Mouse (Mus musculus): ENCODE results near the gene H2al1d. TPM values are rescaled to one million over a fixed set of nuclear protein-coding genes. Genes with fewer than 3 reads are reported as not detected.
"Not testable (repeated sequence)": the region's sequence is repeated elsewhere in the genome, so short reads cannot be mapped to it uniquely, and the experiment has no call there.

H2al1d gene
- polyA plus RNA-seq (2015; fragmentation: Nextera tagmentation; extraction: Ambion mirVana) = not detected in 2 replicates

GRCm38 (mm10) chrX:11308524-11308923 lies at the start of gene H2al1d:
H2al1d (plus strand) TSS chrX:11308824.
- WGBS = no CpG with 5 or more reads among the region's 6 CpGs
- not testable (repeated sequence) for H3K4me2 ChIP-seq (replicated peaks; ENCODE audit: low read depth, low read length); ATAC-seq

DNA sequence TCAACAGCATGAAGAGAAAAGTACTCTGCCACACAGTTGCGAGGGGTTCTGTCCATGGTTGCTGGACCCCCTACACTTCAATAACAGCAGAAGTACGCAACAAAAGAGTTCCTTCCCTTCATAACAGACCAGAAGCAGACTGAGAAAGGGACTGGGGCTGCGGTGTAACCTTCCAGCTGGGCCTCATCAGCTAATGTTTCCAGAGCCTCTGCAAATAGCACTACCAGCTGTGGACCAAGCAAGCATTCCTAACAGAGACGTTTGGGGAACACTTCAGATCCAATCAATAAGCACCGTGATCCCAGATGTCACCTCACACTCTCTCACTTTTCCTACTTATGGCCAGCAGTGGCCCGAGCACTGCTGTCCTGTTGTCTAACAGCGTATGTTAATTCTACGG lies 43.7 kb upstream of the H2al1d start:
- ATAC-seq = no peak
- Histone ChIP-seq H3K4me2 (replicated peaks; ENCODE audit: low read depth, low read length) (no peak overlapping the region), H3K27me3 (replicated peaks; ENCODE audit: insufficient read depth, low read length) (no peaks in the 10 kb centered on the region), H3K4me3 (ENCODE audit: low read depth, low read length) (no peak overlapping the region), H3K9ac (replicated peaks; ENCODE audit: low read depth) (no peak overlapping the region), H3K36me3 (ENCODE audit: insufficient read depth, low read length) (no peaks in the 10 kb centered on the region), H3K27ac (ENCODE audit: low read length) (no peak overlapping the region), H3K4me1 (ENCODE audit: insufficient read depth, low read depth, low read length) (no peaks in the 10 kb centered on the region), H3K9me3 (ENCODE audit: low read length) (no peaks in the 10 kb centered on the region)
- TF ChIP-seq CTCF (IDR thresholded peaks at IDR 0.05) = no peak
- TF ChIP-seq EP300 (IDR thresholded peaks at IDR 0.05) = no peak
- 57% methylated on average over 8 of the region's 8 CpGs for WGBS
- DNase-seq (ENCODE audit: low spot score) = peak; percentile 6

More at GRCm38 (mm10) chrX:11308524-11308923, at the start of gene H2al1d:
- not testable (repeated sequence) for H3K36me3 ChIP-seq (ENCODE audit: insufficient read depth, low read length); H3K9ac ChIP-seq (replicated peaks; ENCODE audit: low read depth); H3K4me3 ChIP-seq (ENCODE audit: low read depth, low read length); H3K27me3 ChIP-seq (replicated peaks; ENCODE audit: insufficient read depth, low read length); H3K27ac ChIP-seq (ENCODE audit: low read length); H3K9me3 ChIP-seq (ENCODE audit: low read length); H3K4me1 ChIP-seq (ENCODE audit: insufficient read depth, low read depth, low read length); DNase-seq (ENCODE audit: low spot score)

- no peak for ATAC-seq
- Histone ChIP-seq H3K9ac (replicated peaks; ENCODE audit: low read depth) (no peak overlapping the region), H3K9me3 (ENCODE audit: low read length) (no peaks in the 10 kb centered on the region), H3K27ac (ENCODE audit: low read length) (no peak overlapping the region), H3K36me3 (ENCODE audit: insufficient read depth, low read length) (no peaks in the 10 kb centered on the region), H3K27me3 (replicated peaks; ENCODE audit: insufficient read depth, low read length) (no peaks in the 10 kb centered on the region), H3K4me1 (ENCODE audit: insufficient read depth, low read depth, low read length) (no peaks in the 10 kb centered on the region), H3K4me2 (replicated peaks; ENCODE audit: low read depth, low read length) (no peak overlapping the region), H3K4me3 (ENCODE audit: low read depth, low read length) (no peak overlapping the region)
- WGBS = 46% methylated on average over 7 of the region's 7 CpGs
- peak; percentile 8 for DNase-seq (ENCODE audit: low spot score)
- TF ChIP-seq CTCF (IDR thresholded peaks at IDR 0.05) = no peak
- TF ChIP-seq EP300 (IDR thresholded peaks at IDR 0.05) = no peak
These were observed 40.8 kb upstream of the H2al1d start for GRCm38 (mm10) chrX:11267791-11268190.

- no peak for DNase-seq (ENCODE audit: low spot score)
- Histone ChIP-seq H3K9me3 (ENCODE audit: low read length) (no peaks in the 10 kb centered on the region), H3K4me1 (ENCODE audit: insufficient read depth, low read depth, low read length) (no peaks in the 10 kb centered on the region), H3K27me3 (replicated peaks; ENCODE audit: insufficient read depth, low read length) (no peaks in the 10 kb centered on the region), H3K27ac (ENCODE audit: low read length) (no peak overlapping the region), H3K4me2 (replicated peaks; ENCODE audit: low read depth, low read length) (no peak overlapping the region), H3K9ac (replicated peaks; ENCODE audit: low read depth) (no peak overlapping the region), H3K36me3 (ENCODE audit: insufficient read depth, low read length) (no peaks in the 10 kb centered on the region), H3K4me3 (ENCODE audit: low read depth, low read length) (no peak overlapping the region)
- ATAC-seq = no peak
- TF ChIP-seq CTCF (IDR thresholded peaks at IDR 0.05) (no peak), EP300 (IDR thresholded peaks at IDR 0.05) (no peak)
- WGBS = 86% methylated on average over 3 of the region's 3 CpGs
These were observed 39.5 kb upstream of the H2al1d start for GRCm38 (mm10) chrX:11269074-11269473.

GRCm38 (mm10) chrX:11273190-11273589 lies 35.4 kb upstream of the H2al1d start:
- no peak for DNase-seq (ENCODE audit: low spot score)
- Histone ChIP-seq H3K9me3 (ENCODE audit: low read length) (no peaks in the 10 kb centered on the region), H3K4me3 (ENCODE audit: low read depth, low read length) (no peak overlapping the region), H3K27ac (ENCODE audit: low read length) (no peak overlapping the region), H3K4me2 (replicated peaks; ENCODE audit: low read depth, low read length) (no peak overlapping the region), H3K27me3 (replicated peaks; ENCODE audit: insufficient read depth, low read length) (no peaks in the 10 kb centered on the region), H3K9ac (replicated peaks; ENCODE audit: low read depth) (no peak overlapping the region), H3K36me3 (ENCODE audit: insufficient read depth, low read length) (no peaks in the 10 kb centered on the region), H3K4me1 (ENCODE audit: insufficient read depth, low read depth, low read length) (no peaks in the 10 kb centered on the region)
- no peak for TF ChIP-seq EP300 (IDR thresholded peaks at IDR 0.05)
- no peak for TF ChIP-seq CTCF (IDR thresholded peaks at IDR 0.05)
- 55% methylated on average over 3 of the region's 3 CpGs for WGBS
- no peak for ATAC-seq

DNA sequence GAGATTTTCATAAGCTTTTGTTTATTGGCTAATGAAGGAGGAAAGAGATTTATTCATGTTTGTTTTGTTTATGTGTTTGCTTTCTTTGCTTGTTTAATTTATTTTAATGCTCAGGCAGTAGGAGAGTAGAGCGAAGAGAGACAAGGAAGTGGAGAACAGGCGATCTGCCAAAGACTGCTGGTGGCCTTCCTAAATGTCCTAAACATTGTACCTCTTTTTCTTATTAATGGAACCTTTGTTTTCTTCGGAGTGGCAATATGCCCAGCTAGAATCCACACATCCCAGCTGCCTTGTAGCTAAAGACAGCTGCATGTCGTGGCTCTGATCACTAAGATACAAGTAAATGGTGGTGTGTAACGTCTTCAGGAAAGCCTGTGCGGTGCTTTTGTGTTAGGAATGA lies 31.5 kb upstream of the H2al1d start:
- Histone ChIP-seq H3K27ac (ENCODE audit: low read length) (no peak overlapping the region), H3K9ac (replicated peaks; ENCODE audit: low read depth) (no peak overlapping the region), H3K4me1 (ENCODE audit: insufficient read depth, low read depth, low read length) (no peaks in the 10 kb centered on the region), H3K9me3 (ENCODE audit: low read length) (no peaks in the 10 kb centered on the region), H3K27me3 (replicated peaks; ENCODE audit: insufficient read depth, low read length) (no peaks in the 10 kb centered on the region), H3K4me2 (replicated peaks; ENCODE audit: low read depth, low read length) (no peak overlapping the region), H3K36me3 (ENCODE audit: insufficient read depth, low read length) (no peaks in the 10 kb centered on the region), H3K4me3 (ENCODE audit: low read depth, low read length) (no peak overlapping the region)
- DNase-seq (ENCODE audit: low spot score) (no peak), ATAC-seq (no peak)
- WGBS = 51% methylated on average over 6 of the region's 6 CpGs
- TF ChIP-seq EP300 (IDR thresholded peaks at IDR 0.05) = no peak
- TF ChIP-seq CTCF (IDR thresholded peaks at IDR 0.05) = no peak

GRCm38 (mm10) chrX:11280741-11281140 lies 27.9 kb upstream of the H2al1d start:
- DNase-seq (ENCODE audit: low spot score) = no peak
- Histone ChIP-seq H3K4me2 (replicated peaks; ENCODE audit: low read depth, low read length) (no peak overlapping the region), H3K4me1 (ENCODE audit: insufficient read depth, low read depth, low read length) (no peaks in the 10 kb centered on the region), H3K4me3 (ENCODE audit: low read depth, low read length) (no peak overlapping the region), H3K9me3 (ENCODE audit: low read length) (no peaks in the 10 kb centered on the region), H3K9ac (replicated peaks; ENCODE audit: low read depth) (no peak overlapping the region), H3K27me3 (replicated peaks; ENCODE audit: insufficient read depth, low read length) (no peaks in the 10 kb centered on the region), H3K27ac (ENCODE audit: low read length) (no peak overlapping the region), H3K36me3 (ENCODE audit: insufficient read depth, low read length) (no peaks in the 10 kb centered on the region)
- no peak for TF ChIP-seq EP300 (IDR thresholded peaks at IDR 0.05)
- no peak for TF ChIP-seq CTCF (IDR thresholded peaks at IDR 0.05)
- ATAC-seq = no peak
- 51% methylated on average over 2 of the region's 2 CpGs for WGBS

Measured in lung, postnatal 0 days (tissue).